Mouse (Mus musculus) heart, embryonic 10.5 days (tissue): ENCODE results near the gene Glipr2. TPM values are rescaled to one million over a fixed set of nuclear protein-coding genes. Genes with fewer than 3 reads are reported as not detected.

Source experiments
- DNase-seq: peaks from one replicate; pipeline ENCODE4 v3.0.0-alpha.2; 2017; ENCODE audit warnings: low spot score
- H3K27ac ChIP-seq: fragments of 300-500 bp; sonication (generic); 2 replicates; pipeline ENCODE4 v1.5.1; 2016; ENCODE audit warnings: mild to moderate bottlenecking
- H3K27me3 ChIP-seq: fragments of 300-500 bp; sonication (generic); 2 replicates; pipeline ENCODE4 v1.6.1; 2016; ENCODE audit warnings: mild to moderate bottlenecking; ENCODE audit not compliant: poor library complexity, insufficient read depth, severe bottlenecking
- H3K36me3 ChIP-seq: fragments of 300-500 bp; sonication (generic); 2 replicates; pipeline ENCODE4 v1.6.1; 2016; ENCODE audit warnings: mild to moderate bottlenecking, moderate library complexity
- H3K4me1 ChIP-seq: fragments of 300-500 bp; sonication (generic); 2 replicates; pipeline ENCODE4 v1.6.1; 2016; ENCODE audit warnings: mild to moderate bottlenecking
- H3K4me3 ChIP-seq: fragments of 300-500 bp; sonication (generic); 2 replicates; pipeline ENCODE4 v1.5.1; 2016; ENCODE audit warnings: mild to moderate bottlenecking, moderate library complexity
- H3K9me3 ChIP-seq: fragments of 300-500 bp; sonication (generic); 2 replicates; pipeline ENCODE4 v1.6.1; 2016; ENCODE audit warnings: mild to moderate bottlenecking, moderate library complexity
- WGBS: fragments of 180-500 bp; shearing (Covaris S2); methylation state at CpG from one replicate; pipeline ENCODE4 v1.1.7; 2016; 5-methylcytosine and 5-hydroxymethylcytosine counted together
- polyA plus RNA-seq: library from polyadenylated mRNA; unstranded; fragments of >200 nt; fragmentation: Nextera tagmentation; extraction: Ambion mirVana; gene quantifications from 2 replicates; pipeline ENCODE4 v1.2.1, GENCODE M21; 2016

Gene Glipr2
- polyA plus RNA-seq, 1 experiment from 2014 or later = 119 TPM

DNA sequence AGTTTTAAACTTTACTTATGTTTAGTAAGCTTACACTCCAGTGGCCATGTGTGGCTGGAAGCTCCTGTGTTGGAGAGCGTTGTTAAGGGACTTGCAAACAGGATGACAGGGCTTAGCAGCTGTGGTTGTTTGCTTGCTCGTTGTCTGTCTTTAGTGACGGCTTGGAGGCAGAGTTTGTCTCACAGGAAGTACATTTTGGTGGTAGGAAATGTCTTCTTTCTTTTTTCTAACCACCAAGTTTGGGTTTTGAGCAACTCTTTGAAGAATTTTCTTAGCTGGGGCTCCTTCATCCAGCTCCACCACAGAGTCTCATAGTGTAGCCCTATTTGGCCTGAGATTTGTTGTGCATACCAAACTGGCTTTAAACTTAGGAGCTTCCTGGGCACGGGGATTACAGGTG lies 65.1 kb downstream of the Glipr2 start:
- Histone ChIP-seq H3K4me3 (no peak overlapping the region), H3K4me1 (peaks cover 14% of the 10 kb centered on the region), H3K27ac (no peak overlapping the region), H3K27me3 (no peaks in the 10 kb centered on the region), H3K9me3 (no peaks in the 10 kb centered on the region), H3K36me3 (peaks cover 95% of the 10 kb centered on the region)
- WGBS = 86% methylated on average over 4 of the region's 4 CpGs
- peak; percentile 41 for DNase-seq

DNA sequence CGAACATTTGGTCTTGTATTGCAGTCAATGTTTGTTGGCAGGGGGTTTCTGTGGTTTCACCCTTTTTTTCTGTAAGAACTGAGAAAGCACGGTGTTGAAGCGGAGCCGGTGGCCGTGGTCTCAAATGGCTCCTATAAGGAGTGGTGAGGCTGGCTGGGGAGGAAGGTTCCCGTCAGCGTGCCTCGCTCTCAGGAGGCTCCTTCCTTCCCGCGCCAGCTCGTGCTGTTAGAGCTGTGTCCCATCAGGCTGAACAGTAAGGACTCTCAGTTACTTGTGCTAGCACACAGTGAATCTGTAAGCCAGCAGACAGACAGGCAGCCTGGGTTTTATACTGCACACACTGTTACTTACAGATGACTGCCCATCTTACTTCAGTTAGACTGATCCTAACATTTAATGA lies 65.6 kb downstream of the Glipr2 start:
- 95% methylated on average over 11 of the region's 11 CpGs for WGBS
- Histone ChIP-seq H3K9me3 (no peaks in the 10 kb centered on the region), H3K27me3 (no peaks in the 10 kb centered on the region), H3K27ac (no peak overlapping the region), H3K36me3 (peaks cover 99% of the 10 kb centered on the region), H3K4me3 (no peak overlapping the region), H3K4me1 (peaks cover 12% of the 10 kb centered on the region)
- DNase-seq = peak; percentile 61

DNA sequence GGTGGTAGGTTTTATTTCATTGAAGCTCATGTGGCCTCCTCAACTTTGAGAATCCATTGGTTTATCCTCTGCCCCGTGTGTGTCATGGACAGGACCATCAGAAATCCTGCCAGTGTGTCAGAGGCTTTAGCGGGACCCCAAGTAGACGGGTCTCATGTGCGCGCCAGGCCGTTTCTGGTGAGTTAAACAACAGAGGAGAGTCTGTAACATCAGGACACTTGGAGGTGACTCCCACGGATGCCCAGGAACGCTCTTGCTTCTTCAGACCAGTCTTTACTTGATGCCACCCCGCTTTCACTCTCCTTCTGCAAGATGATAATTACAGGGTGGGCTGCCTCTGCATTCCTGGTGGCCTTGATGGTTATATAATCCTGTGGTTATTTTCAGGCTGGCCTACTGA lies 66.5 kb downstream of the Glipr2 start:
- WGBS = 93% methylated on average over 9 of the region's 9 CpGs
- H3K9me3 ChIP-seq = no peaks in the 10 kb centered on the region
- H3K4me1 ChIP-seq = peaks cover 11% of the 10 kb centered on the region; the same call in 1 of the 2 replicates
- peak; percentile 57 for DNase-seq
- H3K4me3 ChIP-seq = no peak overlapping the region
- no peak overlapping the region for H3K27ac ChIP-seq
- H3K36me3 ChIP-seq = peaks cover 96% of the 10 kb centered on the region
- H3K27me3 ChIP-seq = no peaks in the 10 kb centered on the region

DNA sequence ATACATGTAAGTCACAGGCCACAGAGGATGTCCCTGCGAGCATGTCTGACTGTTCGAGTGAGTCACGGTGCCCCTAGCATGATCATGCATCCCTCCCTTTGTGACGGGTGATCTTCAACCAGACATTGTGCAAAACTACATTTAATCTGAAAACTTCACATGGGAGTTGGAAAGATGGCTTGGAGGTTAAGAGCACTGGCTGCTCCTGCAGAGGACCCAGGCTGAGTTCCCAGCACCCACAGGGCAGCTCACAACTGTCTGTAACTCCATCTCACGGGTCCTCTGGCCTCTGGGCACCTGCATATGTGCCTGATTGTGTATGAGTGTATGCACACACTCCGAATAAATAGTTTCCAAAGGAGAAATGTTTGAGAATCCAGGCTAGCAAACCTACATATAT lies 67.0 kb downstream of the Glipr2 start:
- H3K27me3 ChIP-seq = no peaks in the 10 kb centered on the region
- WGBS = 96% methylated on average over 6 of the region's 6 CpGs
- H3K4me1 ChIP-seq = peaks cover 16% of the 10 kb centered on the region
- H3K4me3 ChIP-seq = no peak overlapping the region
- no peak overlapping the region for H3K27ac ChIP-seq
- H3K9me3 ChIP-seq = no peaks in the 10 kb centered on the region
- DNase-seq = peak; percentile 52
- peaks cover 96% of the 10 kb centered on the region for H3K36me3 ChIP-seq

DNA sequence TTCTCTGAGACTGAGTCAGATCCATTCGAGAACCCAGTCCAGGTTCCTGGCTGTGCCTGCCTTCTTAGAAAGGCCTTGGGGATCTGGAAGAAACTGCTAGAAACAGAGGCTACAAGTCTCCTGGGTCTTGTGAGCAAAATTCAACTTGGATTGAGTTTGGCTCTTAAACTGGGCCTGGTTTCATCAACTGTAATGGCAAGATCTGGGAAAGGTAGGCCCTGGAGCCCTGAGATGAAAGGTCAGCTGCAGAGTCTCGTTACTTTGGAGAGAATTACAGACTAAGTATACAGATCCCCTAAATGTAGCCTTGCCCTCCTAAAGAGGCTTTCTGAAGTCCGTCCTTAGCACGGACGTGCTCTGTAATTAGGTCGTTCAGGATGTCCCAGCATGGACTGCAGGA lies 68.4 kb downstream of the Glipr2 start:
- H3K27ac ChIP-seq = no peak overlapping the region
- H3K36me3 ChIP-seq = peaks cover 96% of the 10 kb centered on the region
- 92% methylated on average over 6 of the region's 6 CpGs for WGBS
- peaks cover 28% of the 10 kb centered on the region for H3K4me1 ChIP-seq
- no peak overlapping the region for H3K4me3 ChIP-seq
- H3K9me3 ChIP-seq = no peaks in the 10 kb centered on the region
- DNase-seq = peak; percentile 51
- H3K27me3 ChIP-seq = no peaks in the 10 kb centered on the region

Other genes starting within 250 kb of the Glipr2 start
- not detected in 2 replicates for gene Olfr71, start 247.1 kb upstream of the Glipr2 start, polyA plus RNA-seq
- gene Hrct1, start 230.2 kb upstream of the Glipr2 start, polyA plus RNA-seq = 0.53 and 0.92 TPM in 2 replicates
- gene Spaar, start 227.4 kb upstream of the Glipr2 start, polyA plus RNA-seq = 0.16 and 0.23 TPM in 2 replicates
- not detected in 2 replicates for gene Olfr159, start 186.4 kb upstream of the Glipr2 start, polyA plus RNA-seq
- gene Olfr156, start 133.5 kb upstream of the Glipr2 start, polyA plus RNA-seq = not detected in 2 replicates
- gene Olfr157, start 117.2 kb upstream of the Glipr2 start, polyA plus RNA-seq = 0.10 TPM in 1 of 2 replicates, not detected in the other
- not detected in 2 replicates for gene Olfr155, start 105.8 kb upstream of the Glipr2 start, polyA plus RNA-seq
- 11.0 and 17.4 TPM in 2 replicates for gene Reck, start 81.9 kb upstream of the Glipr2 start, polyA plus RNA-seq
- not detected in 2 replicates for gene Ccin, start 26.1 kb downstream of the Glipr2 start, polyA plus RNA-seq
- gene Clta, start 47.1 kb downstream of the Glipr2 start, polyA plus RNA-seq = 156 and 170 TPM in 2 replicates
- gene Gne, start 126.8 kb downstream of the Glipr2 start, polyA plus RNA-seq = 27.8 and 38.6 TPM in 2 replicates